Mouse (Mus musculus): Measurements from ENCODE around the gene Haus3. TPM values are rescaled to one million over a fixed set of nuclear protein-coding genes. Genes with fewer than 3 reads are reported as not detected.

The Haus3 gene
- 1 to 10 TPM; 2.7 to 2.8 TPM for total RNA-seq (2021)
- long read RNA-seq, experiment 1, partial matches to known transcripts: 1 of 6 reads
- long read RNA-seq, experiment 1, other reads (novel, unspliced or antisense): 1 of 6 reads
- long read RNA-seq, experiment 2, partial matches to known transcripts: 0 of 3 reads
- long read RNA-seq, experiment 2, other reads (novel, unspliced or antisense): 0 of 3 reads

DNA sequence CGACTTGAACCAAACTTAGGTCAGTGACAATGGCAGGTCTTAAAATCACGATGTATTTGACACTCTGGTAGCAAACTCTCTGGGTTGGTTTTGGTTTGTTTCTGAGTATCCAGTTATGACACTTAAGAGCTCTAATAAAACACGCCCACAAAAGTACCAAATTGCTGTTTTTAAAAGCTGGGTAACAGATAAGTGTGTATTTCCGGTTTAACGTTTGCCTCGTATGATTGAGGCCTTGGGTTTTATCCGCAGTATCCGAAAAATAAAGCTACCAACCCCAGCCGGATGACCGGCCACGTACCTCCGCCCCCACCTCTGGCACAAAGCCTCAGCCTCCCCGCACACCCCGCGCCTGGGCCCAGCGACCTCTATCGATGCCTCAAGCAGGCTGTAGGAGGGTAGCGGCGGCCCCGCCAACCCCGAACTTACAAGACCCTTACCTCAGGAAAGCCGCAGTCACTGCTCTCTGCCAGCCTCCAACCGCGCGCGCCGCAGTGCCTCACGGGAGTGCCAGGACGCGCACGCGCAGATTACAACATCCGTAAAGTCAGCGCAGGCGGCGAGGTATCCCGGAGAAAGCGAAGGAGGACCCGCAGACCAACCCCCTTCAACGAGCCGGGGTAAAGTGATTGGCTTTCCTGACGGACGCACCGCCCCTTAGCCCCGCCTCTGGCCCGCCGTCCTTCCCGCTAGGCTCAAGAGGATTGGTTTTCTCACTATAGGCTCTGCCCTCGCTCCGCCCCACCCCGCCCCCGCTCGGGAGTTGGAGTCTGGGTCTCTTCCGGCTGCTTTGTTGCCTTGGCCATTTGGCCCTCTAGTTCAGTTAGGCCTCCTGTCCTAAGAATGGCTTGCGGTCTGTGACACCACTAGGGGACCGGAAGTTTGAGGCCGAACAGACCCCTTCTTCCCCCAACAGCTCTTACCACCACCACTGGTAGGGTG, at the start of gene Haus3, which contains the start of gene Poln:
TSS of gene Haus3 (minus strand) at position 578 of the 942 bp plus-strand sequence.
TSS of gene Poln (minus strand) at position 499 of the 942 bp plus-strand sequence.
- peak; percentile 97 for DNase-seq (ENCODE audit: low spot score)

DNA sequence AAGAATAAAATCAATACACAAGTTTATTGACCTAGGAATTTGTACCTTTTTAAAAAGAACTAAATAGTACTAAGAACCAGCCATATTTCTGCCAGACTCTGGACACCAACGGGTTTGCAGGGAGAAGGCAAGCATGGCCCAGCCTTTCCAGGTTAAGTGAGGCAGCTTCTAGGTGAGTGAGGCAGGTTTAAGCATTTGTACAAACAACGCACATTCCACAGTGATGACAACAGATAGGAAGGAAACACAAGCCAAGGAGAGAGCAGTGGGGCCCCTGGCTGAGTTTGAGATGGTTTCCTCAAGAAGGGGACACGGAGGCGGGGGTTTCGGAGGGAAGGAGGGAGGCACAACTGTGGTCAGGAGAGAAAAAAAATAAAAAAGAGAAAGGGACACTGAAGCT, 49.3 kb upstream of the Haus3 start:
- no peak for DNase-seq (ENCODE audit: low spot score)

DNA sequence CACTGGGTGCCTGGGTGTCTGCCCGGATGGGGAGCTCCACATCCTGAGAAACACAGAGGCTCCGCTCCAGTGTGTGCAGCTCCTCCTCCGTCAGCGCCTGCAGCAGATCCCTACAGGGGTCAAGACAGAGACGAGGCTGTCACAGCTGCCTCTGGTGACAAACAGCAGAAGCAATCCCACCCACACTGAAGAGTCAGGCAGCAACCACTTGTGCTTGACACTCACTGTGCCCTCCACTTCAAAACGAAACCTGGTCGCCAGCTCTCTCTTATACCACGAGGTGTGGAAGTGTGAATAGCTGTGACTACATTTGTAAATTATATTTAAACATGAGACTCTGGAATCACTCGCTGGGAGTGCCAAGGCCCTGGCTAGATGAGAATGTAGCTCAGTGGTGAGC, 48.4 kb upstream of the Haus3 start:
- DNase-seq (ENCODE audit: low spot score): no peak

DNA sequence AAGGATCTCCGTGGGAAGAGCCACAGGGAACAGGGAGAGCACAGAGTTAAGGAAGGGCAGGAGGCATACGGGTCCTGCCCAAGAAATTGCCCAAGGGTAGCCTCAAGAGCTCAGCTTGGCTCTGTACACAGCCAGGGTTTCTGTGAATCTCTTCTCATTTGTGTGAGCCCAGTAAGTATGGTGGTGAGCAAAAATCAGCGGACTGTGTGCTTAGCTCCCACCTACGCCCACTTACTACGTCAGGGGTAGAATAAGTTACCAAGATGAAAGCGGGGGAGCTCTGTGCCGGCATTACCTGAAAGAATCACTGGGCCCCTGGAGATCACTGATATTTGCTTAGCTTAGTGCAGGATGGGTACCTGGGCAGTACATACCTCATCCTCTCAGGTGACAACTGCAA, 46.7 kb upstream of the Haus3 start:
- no peak for DNase-seq (ENCODE audit: low spot score)

DNA sequence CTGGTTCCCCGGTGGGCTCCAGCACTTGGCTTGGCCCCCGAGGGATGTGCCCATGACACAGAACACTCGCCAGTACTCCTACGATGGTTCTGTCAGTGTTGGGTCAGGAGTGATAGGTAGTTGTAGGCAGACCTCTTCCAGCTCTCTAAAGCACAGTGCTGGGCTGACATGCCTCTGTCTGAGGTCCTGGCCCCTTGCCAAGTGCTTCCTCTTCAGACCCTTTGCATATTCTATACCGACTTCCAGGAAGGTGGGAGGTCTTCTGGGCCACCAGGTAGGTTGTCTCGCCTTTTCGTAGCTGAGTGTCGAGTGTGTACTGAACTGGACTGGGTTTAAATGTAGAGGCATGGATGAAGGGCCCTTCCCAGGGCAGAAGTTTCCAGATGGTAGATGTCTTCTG, 44.3 kb upstream of the Haus3 start:
- DNase-seq (ENCODE audit: low spot score): no peak

DNA sequence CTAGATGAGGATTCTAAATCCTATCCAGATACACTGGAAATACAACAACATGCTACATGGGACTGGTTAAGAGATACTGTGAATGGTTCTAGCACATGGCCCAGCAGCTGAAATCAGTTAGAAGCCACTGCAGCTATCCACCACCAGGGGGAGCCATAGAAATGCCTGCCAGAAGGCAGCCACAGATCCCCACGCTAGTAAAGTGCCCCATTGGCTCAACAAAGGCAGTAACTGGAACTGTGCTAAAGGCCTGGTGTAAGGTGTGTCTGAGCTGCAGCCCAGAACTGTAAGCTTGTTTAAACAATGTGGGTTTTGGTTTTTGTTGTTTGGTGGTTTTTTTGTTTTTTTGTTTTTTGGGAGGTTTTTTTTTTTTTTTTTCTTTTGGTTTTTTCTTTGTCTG, 41.0 kb upstream of the Haus3 start:
- peak; percentile 72 for DNase-seq (ENCODE audit: low spot score)

DNA sequence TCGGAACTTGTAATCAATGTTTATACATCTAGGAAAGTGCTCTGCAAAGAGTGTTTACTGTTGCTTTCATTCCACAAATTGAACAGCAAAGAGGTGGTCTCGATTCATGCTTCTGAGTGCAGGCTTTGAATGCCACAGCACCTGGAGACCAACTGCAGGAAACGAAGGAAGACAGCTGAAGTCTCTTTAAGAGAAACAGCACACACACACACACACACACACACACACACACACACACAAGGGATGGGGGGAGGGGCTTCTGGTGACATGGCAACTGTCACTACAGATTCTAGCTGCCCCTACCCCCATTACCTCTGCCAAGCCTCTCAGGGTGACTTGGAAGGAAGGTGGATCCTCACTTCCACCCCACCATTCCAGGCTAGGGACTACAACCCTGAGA, 38.2 kb upstream of the Haus3 start:
- no peak for DNase-seq (ENCODE audit: low spot score)

DNA sequence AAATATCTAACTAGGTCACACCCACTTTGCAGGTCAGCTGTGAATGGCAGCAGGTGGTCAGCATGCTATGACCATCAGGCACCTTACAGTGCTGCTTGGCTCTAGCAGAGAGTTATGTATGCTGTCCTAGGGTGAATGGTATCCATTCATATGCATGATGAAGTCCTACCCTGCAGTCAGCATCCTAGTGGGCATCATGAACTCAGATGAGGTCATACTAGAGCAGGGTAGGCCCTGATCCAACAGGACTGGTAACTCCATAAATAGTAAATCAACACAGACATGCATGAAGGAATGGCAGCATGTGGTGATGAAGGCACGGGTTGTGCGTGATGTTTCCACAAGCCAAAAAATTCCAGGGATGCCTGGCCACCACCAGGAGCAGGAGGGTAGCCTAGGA, 36.5 kb upstream of the Haus3 start:
- DNase-seq (ENCODE audit: low spot score): no peak

DNA sequence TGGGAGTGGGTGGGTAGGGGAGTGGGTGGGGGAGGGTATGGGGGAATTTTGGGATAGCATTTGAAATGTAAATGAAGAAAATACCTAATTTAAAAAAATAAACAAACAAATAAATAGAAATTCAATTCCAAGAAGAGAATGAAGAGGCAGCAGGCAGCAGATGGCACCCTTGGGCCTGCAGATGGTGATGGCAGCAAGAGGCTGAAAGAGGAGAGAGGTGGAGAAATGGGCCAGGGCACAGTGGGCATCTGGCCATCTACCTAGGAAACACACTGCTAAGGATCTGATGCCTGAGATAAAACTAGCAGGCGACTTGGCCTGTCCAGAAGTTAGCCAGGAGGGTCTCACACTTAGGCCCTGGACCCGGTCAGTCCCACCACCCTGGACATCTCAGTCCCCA, 35.6 kb upstream of the Haus3 start:
- DNase-seq (ENCODE audit: low spot score): no peak

DNA sequence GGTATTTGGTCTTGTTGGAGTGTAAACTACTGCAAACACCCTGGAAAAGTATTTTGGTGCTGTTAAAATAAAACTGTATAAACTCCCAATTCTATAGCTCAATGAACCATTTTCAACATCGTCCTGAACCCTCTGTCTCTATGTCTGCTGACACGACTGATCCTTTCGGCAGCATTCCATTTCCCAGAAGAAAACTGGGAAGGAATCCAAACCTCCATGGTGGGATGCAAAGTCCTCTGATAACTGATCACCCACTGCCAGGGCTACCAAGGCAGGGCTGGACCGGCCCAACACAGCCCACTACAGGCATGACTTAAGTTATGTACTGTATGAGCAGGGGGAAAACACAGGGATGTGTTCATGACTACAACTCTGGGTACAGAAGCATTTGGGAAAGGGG, 32.7 kb upstream of the Haus3 start:
- no peak for DNase-seq (ENCODE audit: low spot score)

DNA sequence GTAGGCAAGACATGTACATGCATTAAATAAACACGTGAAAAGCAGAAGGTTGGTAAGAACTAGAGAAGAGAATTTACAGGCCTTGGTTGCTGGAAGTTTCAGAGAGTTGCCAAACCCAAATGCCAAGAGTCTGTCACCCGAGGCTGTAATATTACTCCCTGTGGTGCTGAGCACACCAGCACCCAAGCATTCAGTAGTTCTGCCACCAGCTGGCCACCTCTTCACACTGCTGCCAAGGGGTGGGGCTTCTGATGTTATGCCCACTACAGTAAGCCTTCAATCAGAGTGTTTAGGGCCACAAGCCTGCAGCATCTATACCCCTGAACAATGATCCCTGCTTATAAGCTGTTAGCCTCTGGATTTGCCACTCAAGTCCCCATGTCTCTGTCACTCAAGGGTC, 32.1 kb upstream of the Haus3 start:
- peak; percentile 38 for DNase-seq (ENCODE audit: low spot score)

DNA sequence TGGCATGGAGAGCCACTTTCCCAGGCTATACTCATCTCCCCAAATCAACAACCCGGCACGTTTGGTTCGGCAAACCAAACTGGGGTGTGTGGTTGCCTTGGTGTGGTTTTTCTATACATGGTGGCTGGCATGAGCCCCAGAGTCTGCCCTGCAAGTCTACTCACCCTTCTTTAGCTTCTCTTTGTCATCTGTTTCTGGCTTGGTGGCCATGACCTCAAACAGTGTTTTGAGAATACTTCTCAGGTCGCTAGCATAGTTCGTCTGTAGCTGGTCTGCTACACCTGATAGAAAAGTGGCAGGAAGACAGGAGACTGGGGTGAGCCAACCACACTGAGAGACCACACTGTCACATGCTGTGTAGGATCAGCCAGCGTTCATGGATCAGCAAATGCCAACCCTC, 29.3 kb upstream of the Haus3 start:
- DNase-seq (ENCODE audit: low spot score): no peak

DNA sequence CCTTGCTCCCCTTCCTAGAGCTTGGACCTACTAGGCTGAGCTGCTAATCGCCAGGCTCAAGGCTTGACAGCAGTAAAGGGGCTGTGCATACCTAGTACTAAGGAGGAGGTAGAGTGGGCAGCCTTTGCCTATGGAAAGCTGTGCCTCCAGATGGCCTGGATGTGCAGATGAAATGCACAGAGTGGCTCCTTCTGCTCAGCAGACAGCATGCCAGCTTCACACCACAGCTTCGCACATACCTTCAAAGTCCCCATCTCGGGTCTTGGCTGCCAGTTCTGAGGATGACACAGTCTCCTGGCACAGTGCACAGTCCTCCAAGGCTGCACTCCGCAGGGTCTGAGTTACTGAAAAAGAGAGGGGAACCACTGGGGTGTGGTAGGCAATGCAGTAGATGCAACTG, 27.9 kb upstream of the Haus3 start:
- no peak for DNase-seq (ENCODE audit: low spot score)

DNA sequence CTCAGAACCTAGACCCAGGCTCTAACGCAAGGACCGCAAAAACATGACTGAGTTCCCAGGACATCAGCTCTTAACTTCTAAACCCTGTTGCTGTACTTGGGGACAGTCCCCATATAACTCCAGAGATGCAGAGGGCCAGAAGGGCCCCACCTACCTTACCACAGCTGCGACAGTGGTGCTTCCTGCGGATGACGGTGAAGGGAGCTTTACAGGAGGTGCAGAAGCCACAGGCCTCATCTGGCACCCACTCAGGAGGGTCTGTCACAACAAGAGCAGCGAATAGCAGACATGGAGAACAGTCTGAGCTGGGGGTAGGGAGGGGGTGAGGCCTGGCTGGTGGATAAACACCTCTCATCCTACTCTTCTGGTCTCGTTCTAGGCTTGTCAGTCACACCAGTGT, 27.1 kb upstream of the Haus3 start:
- DNase-seq (ENCODE audit: low spot score): no peak

DNA sequence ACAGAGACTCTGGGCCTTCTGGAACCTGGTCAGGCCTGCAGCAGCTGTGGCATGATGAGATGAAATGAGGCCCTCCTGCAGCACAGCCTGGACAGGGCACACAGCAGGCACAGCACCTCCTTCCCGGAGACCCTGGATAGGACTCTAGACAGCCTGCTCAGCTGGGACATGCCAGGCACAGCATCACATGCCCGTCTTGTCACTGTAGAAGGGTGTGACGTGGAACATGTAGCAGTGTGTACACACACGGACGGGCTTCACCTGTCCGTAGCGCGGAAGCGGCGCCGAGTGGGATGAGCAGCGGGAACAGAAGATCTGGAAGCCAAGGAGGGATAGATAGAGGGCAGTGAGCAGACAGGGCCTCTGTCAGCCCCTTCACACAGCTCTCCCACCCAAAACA, 26.5 kb upstream of the Haus3 start:
- no peak for DNase-seq (ENCODE audit: low spot score)

DNA sequence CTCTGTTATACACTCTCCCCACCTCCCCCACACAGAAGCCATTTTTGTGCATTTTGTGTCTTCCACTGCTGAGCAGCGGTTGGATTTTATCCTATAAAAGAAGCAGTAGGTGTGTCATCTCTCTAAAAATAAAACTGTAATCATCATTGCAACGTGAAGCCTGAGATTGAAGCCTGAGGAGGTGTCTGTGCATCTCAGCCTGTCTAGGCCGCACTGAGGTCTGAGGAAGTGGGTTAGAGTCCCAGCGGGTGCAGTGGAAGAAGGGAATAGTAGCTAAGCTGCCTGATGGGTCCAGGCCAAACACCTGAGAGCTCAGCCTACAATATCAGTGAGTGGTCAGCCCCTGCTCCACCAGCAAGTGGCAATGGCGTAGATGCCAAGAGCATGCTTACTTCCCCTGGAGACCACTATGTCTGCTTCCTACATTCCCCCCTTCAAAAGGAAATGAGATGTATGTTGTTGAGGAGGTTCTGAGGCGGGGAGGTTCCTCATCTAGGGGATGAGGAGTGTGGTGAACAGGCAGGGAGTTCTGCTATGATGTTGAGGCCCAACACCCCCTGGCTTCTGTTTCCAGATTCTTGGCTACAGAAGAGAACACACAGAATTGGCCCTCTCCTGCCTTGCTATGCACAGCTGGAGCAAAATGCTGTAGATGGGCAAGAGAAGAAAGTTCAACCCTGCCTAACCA, 25.8 kb upstream of the Haus3 start:
- DNase-seq (ENCODE audit: low spot score): no peak

DNA sequence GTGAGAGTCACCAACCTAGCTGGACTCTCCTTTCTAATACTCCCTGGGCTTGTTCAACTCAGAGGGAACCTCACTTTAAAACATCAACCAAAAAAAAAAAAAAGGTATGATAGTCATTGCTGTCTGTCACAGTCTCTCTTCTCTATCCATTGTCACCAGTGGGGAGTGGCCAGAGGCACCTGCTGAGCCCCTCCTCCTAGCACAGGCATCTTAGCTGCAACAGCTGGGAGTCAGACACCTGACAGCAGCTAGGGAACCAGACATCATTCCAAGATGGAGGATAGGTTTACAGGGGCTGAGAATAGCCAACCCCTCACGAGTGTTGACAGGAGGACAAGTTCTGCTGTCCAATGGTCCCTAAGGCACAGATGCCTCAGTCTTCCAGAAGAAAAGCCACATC, 25.1 kb upstream of the Haus3 start:
- DNase-seq (ENCODE audit: low spot score): no peak

DNA sequence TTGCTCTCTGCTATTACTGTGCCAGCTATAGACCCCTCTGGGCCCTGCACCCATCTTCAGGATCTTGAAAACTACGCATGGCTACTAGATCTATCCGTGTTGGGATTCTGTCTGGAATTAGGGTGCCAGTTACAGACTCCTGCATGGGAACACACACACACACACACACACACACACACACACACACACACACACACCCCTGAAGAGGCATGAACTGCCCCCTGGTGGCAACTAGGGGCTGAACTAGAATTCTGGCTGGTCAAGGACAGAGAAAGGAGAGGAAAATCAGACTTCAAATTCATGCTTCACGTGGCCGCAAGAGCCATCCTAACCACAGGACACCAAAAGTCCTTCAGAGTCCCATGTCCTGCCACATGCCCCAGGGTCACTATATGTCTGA, 22.5 kb upstream of the Haus3 start:
- DNase-seq (ENCODE audit: low spot score): no peak

DNA sequence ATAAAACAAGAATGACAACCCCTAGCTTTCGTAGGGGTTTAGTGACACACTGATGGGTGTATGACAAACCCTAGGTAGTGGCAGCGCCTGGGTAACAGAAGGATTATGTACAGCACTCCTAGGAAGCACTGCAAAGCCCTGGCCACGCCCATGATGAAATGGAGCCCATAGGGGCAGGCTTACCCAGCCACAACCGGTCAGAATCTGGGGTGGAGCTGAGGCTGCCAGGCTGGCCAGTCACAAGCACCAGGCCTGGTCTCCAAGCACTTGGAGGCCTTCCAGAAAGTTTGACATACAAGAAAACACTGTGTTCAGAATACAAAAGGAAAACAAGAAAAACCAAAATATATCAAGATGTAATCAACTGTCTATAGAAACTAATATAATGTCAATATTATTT, 21.7 kb upstream of the Haus3 start:
- DNase-seq (ENCODE audit: low spot score): no peak

DNA sequence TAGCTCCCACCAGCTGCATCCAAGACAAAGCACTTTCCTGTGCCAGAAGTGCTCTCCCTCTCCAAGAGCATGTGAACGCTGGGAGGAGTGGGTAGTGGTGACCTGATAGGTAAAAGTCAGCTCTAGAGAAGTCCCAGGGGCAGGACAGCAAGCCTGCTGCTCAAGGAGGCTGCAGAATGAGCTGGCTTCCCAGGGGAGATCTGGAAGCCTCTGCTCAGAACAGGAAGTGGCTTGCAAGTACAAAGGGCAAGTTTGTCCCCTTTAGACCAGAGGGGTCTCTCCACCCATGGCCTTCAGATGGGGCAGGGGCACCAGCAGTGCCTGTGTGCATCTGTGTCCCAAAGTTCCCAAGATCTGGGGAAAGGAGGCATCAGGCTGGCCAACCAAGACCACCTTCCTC, 20.2 kb upstream of the Haus3 start:
- DNase-seq (ENCODE audit: low spot score): no peak

DNA sequence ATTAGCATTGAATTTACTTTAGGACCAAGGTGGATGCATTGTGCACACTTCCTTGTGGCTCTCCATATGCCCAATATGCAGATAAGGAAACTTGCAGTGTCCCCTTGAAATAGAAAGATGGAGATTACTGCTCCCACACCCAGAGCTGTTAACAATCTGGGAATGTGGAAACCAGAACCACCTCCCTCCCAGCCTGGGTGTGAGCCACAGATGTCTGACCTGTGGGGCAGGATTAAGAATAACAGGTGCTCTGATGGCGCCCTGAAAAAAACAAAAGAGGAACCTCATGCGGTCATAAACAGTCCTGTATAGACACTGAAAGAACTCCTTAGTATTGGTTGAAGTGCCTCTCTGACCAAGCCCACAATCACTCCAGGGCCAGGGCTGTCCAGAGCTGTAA, 19.5 kb upstream of the Haus3 start:
- no peak for DNase-seq (ENCODE audit: low spot score)

DNA sequence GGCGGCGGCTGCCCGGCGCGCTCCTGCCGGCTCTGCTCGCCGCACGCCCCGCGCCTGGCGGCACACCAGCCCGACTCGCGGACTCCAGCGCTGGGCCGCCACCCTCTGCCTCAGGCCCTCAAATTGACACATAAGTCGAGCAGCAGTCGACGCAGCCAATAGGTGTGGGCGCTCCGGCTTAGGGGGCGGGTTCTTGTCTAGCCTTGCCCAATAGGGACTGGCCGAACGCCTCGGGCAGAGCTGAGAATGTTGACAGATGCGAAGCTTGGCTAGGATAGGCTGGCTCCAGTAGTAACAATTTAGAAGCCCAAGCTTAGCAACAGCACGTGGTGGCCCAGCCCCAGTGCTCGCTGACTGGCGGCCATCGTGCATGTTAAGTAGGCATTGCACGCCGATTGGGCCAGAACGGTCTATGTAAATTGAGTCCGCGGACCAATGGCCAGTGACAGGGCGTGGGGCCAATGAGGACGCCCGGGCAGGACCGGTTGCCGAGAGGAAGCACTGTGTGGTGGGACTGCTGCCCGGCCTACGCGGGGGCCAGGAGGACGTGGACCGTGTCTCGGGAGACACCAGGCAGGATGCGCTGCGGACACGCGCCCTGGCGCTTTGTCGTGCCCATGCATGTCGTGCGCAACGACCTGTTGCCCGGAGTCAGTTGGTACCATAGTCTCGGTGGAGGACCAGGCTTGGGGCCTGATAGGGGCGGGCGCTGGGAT, 18.4 kb upstream of the Haus3 start, which contains the start of gene Mxd4:
TSS of gene Mxd4 (minus strand) at position 120 of the 716 bp plus-strand sequence.
- peak; percentile 100 for DNase-seq (ENCODE audit: low spot score)

Measured in gastrocnemius, adult 18-20 months (tissue).